In the genomic region with DNA sequence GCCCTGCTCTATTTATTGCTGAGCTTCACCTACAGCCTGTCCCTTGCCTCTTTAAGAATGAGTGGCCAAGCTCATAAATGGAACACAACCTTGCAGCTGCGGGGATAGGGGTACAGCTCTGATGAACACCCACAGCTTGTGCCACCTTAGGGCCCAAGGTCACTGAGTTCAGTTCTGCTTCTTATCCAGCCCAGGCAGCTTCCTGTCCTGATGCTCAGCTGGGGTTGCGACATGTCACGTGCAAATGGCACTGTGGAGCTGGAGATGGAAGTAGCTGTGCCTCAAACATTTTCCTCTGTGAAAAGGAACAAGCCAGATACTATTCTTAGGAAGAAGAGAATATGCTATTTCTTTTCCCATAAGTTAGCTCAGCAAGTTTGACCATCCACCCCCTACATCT, we compare ENCODE assay signal across 11 mouse cellular contexts. TPM values are rescaled to one million over a fixed set of nuclear protein-coding genes. Genes with fewer than 3 reads are reported as not detected.
DNase-seq lines count a peak whose midpoint lies in the region; ATAC-seq and TF ChIP-seq lines count a peak whose summit lies in the region.
"Had no signal": no experiment of that assay in that cellular context is flagged by ENCODE, and none has a peak within 500 bp of the region (broad histone marks: within the 10 kb centered on the region; RNA-seq: fewer than 3 reads in every experiment).

No protein-coding gene starts in this region.

- H3K9me3 ChIP-seq in liver, embryonic 15.5 days (replicated peaks), result no peaks in the 10 kb centered on the region
- H3K9me3 ChIP-seq: hindbrain, embryonic 13.5 days; neural tube, embryonic 13.5 days had no signal

- H3K36me3 ChIP-seq in liver, embryonic 15.5 days (replicated peaks), result 0 out of 2 replicates have a peak, but pooled peaks cover 13% of the 10 kb centered on the region
- H3K36me3 ChIP-seq: hindbrain, embryonic 13.5 days; neural tube, embryonic 13.5 days had no signal

- peak overlapping the region; percentile 91 for H3K27ac ChIP-seq in gastrocnemius, adult 2 months
- 0 out of 2 replicates have a peak overlapping the region, but pooled peaks have one; percentile 48 for H3K27ac ChIP-seq in liver, embryonic 15.5 days (replicated peaks)
- H3K27ac ChIP-seq: hindbrain, embryonic 13.5 days; neural tube, embryonic 13.5 days had no signal

- H3K27me3 ChIP-seq in liver, embryonic 15.5 days, result no peaks in the 10 kb centered on the region
- H3K27me3 ChIP-seq: hindbrain, embryonic 13.5 days; neural tube, embryonic 13.5 days had no signal

- ATAC-seq in liver, embryonic 15.5 days (ENCODE audit: insufficient read depth), result peak; percentile 49; the same call in 1 of the 2 replicates

- H3K9ac ChIP-seq in liver, embryonic 15.5 days, result no peak overlapping the region
- H3K9ac ChIP-seq: hindbrain, embryonic 13.5 days; neural tube, embryonic 13.5 days had no signal

- no peak overlapping the region for H3K4me3 ChIP-seq in gastrocnemius, adult 2 months
- H3K4me3 ChIP-seq in liver, embryonic 15.5 days (replicated peaks), result no peak overlapping the region
- H3K4me3 ChIP-seq: erythroblast, embryonic 14.5 days; hindbrain, embryonic 13.5 days; neural tube, embryonic 13.5 days had no signal

- no peak overlapping the region for H3K4me2 ChIP-seq in liver, embryonic 15.5 days
- H3K4me2 ChIP-seq: hindbrain, embryonic 13.5 days; neural tube, embryonic 13.5 days had no signal

- DNase-seq in gastrocnemius, adult 2 months, result peak; percentile 69
- no peak for DNase-seq in gastrocnemius, postnatal 14 days
- DNase-seq in right cerebral cortex, postnatal 14 days, result peak; percentile 26
- no peak for DNase-seq in right cerebral cortex, postnatal 36 days (ENCODE audit: low spot score in 2 of 2)
- peak; percentile 17 for DNase-seq in yolk sac, embryonic 10.5 days (ENCODE audit: low spot score)
- no peak for DNase-seq in kidney, adult 9 months
- no peak for DNase-seq in layer of hippocampus, postnatal 36 days

- WGBS in liver, embryonic 15.5 days (ENCODE audit: insufficient replicate concordance), result 27% methylated on average over 3 of the region's 3 CpGs

- intact Hi-C loops in gastrocnemius, adult 2 months (cut with DNase I), result loop anchor here (5.0 kb wide), 2 partner anchors 37 to 52 kb away; partner anchors contain the start of gene Ehd4
- intact Hi-C loops in gastrocnemius, postnatal 14 days (cut with DNase I; ENCODE audit: low total_unique reads), result no loop called here

- TF ChIP-seq CTCF in gastrocnemius, adult 2 months (IDR thresholded peaks at IDR 0.05), result no peak

- 0 out of 2 replicates have a peak, but pooled peaks cover 10% of the 10 kb centered on the region for H3K4me1 ChIP-seq in liver, embryonic 15.5 days (replicated peaks)
- H3K4me1 ChIP-seq: hindbrain, embryonic 13.5 days; neural tube, embryonic 13.5 days had no signal

RNA-seq across cellular contexts. Expression of gene Ehd4, which starts 54.5 kb away (rescaled TPM):
- total RNA-seq in gastrocnemius, adult 2 months (2021), result 10 to 100 TPM; 19.5 to 31.7 TPM
- 10 to 100 TPM; 72.8 to 89.4 TPM for total RNA-seq in gastrocnemius, postnatal 14 days (2021)
- polyA plus RNA-seq in liver, embryonic 15.5 days (2015; fragmentation: Nextera tagmentation; extraction: Ambion mirVana), result 23.4 and 29.0 TPM in 2 replicates
- 1 to 10 TPM; 7.6 to 7.7 TPM for total RNA-seq in layer of hippocampus, postnatal 36 days (2021)

Comparison
In these comparisons a context has a peak if more than half of its experiments do, and no peak if none do; other contexts are left out.
1. DNase-seq: peak in gastrocnemius, adult 2 months (single experiment), right cerebral cortex, postnatal 14 days (single experiment) and yolk sac, embryonic 10.5 days (single experiment); none in gastrocnemius, postnatal 14 days (single experiment), right cerebral cortex, postnatal 36 days (0 of 2), kidney, adult 9 months (single experiment) and layer of hippocampus, postnatal 36 days (0 of 2).